Mouse (Mus musculus): Measurements from ENCODE around the gene Prcd. TPM values are rescaled to one million over a fixed set of nuclear protein-coding genes. Genes with fewer than 3 reads are reported as not detected.

The Prcd gene
- polyA plus RNA-seq, 1 experiment from 2014 or later = 1.1 TPM

DNA sequence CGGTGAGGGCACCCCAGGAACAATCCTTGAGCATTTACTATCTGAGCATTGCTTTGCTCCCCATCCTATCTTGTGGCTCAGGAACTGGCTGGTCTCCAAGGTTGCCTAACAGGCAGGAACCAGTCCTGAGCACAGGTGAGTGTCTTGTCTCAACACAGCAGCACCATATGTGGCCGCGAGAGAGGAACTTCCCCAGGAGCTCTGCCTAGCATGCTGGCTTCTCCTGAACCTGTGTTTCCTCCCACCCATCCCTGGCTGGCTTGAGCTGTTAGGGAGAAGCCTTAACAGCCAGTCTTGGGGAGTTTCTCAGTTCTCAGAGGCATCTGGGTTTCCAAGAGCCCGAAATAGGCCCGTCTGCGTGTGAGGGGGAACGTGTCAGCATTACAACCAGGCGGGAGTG is 2.0 kb upstream of the Prcd start:
- Histone ChIP-seq H3K9me3 (ENCODE audit: control insufficient read depth, low read length) (no peaks in the 10 kb centered on the region), H3K27ac (ENCODE audit: low read depth, low read length) (no peak overlapping the region), H3K27me3 (ENCODE audit: control insufficient read depth, insufficient read depth, low read length) (peaks cover 23% of the 10 kb centered on the region), H3K36me3 (ENCODE audit: control insufficient read depth, insufficient read depth, low read length) (no peaks in the 10 kb centered on the region), H3K4me2 (replicated peaks; ENCODE audit: low read depth, low read length) (no peak overlapping the region), H3K9ac (ENCODE audit: low read depth, low read length) (no peak overlapping the region), H3K4me3 (ENCODE audit: low read length) (no peak overlapping the region), H3K4me1 (ENCODE audit: control insufficient read depth, insufficient read depth, low read length) (peaks cover 35% of the 10 kb centered on the region)
- 80% methylated on average over 8 of the region's 8 CpGs for WGBS
- no peak for ATAC-seq (ENCODE audit: low FRiP score, low TSS enrichment)

- H3K4me1 ChIP-seq (ENCODE audit: control insufficient read depth, insufficient read depth, low read length) = peaks cover 33% of the 10 kb centered on the region
Measured at GRCm38 (mm10) chr11:116652330-116653098, 820 bp upstream of the Prcd start.

DNA sequence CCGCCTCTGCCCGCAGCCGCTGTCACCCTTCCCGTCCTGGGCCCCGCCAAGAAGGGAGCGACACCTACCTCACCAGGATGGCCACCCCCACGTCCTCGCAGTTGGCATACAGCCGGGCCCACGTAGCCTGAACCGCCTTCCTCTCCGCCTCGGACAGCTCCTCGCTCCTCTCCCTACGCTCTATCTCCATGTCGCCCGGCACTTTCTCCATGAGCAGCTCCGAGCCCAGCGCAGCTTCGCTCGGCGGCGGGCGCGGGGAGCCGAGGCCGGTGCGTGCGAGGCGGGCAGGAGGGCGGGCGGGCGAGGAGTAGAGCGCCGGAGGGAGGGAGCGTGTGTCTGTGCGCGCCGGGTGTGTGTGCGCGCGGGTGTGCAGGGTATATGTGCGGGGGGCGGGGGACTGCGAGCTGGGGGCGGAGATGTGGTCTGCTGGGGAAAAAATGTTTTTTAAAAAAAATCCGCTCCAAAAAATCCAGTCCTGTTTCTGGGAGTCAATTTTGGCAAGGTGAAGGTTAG is 431 bp downstream of the Prcd start:
- peak overlapping the region; percentile 66 for H3K9ac ChIP-seq (ENCODE audit: low read depth, low read length)
- peaks cover 24% of the 10 kb centered on the region for H3K4me1 ChIP-seq (ENCODE audit: control insufficient read depth, insufficient read depth, low read length)
- ATAC-seq (ENCODE audit: low FRiP score, low TSS enrichment) = 0 out of 2 replicates have a peak, but pooled peaks have one; percentile 6
- no peaks in the 10 kb centered on the region for H3K9me3 ChIP-seq (ENCODE audit: control insufficient read depth, low read length)
- H3K27ac ChIP-seq (ENCODE audit: low read depth, low read length) = no peak overlapping the region
- peak overlapping the region; percentile 97 for H3K4me2 ChIP-seq (replicated peaks; ENCODE audit: low read depth, low read length)
- H3K4me3 ChIP-seq (ENCODE audit: low read length) = peak overlapping the region; percentile 54
- under 1% methylated on average over 46 of the region's 47 CpGs for WGBS
- peaks cover 23% of the 10 kb centered on the region for H3K27me3 ChIP-seq (ENCODE audit: control insufficient read depth, insufficient read depth, low read length)
- H3K36me3 ChIP-seq (ENCODE audit: control insufficient read depth, insufficient read depth, low read length) = no peaks in the 10 kb centered on the region

More at GRCm38 (mm10) chr11:116652330-116653098, 820 bp upstream of the Prcd start:
- peaks cover 23% of the 10 kb centered on the region for H3K27me3 ChIP-seq (ENCODE audit: control insufficient read depth, insufficient read depth, low read length)
- no peaks in the 10 kb centered on the region for H3K9me3 ChIP-seq (ENCODE audit: control insufficient read depth, low read length)
- ATAC-seq (ENCODE audit: low FRiP score, low TSS enrichment) = no peak
- no peak overlapping the region for H3K27ac ChIP-seq (ENCODE audit: low read depth, low read length)
- H3K4me2 ChIP-seq (replicated peaks; ENCODE audit: low read depth, low read length) = peak overlapping the region; percentile 97
- no peaks in the 10 kb centered on the region for H3K36me3 ChIP-seq (ENCODE audit: control insufficient read depth, insufficient read depth, low read length)
- H3K4me3 ChIP-seq (ENCODE audit: low read length) = peak overlapping the region; percentile 54
- H3K9ac ChIP-seq (ENCODE audit: low read depth, low read length) = no peak overlapping the region
- 59% methylated on average over 25 of the region's 25 CpGs for WGBS

- peaks cover 23% of the 10 kb centered on the region for H3K27me3 ChIP-seq (ENCODE audit: control insufficient read depth, insufficient read depth, low read length)
- H3K27ac ChIP-seq (ENCODE audit: low read depth, low read length) = no peak within 1 kb of the TSS
- WGBS = 4% methylated on average over 28 of the region's 28 CpGs
- H3K4me1 ChIP-seq (ENCODE audit: control insufficient read depth, insufficient read depth, low read length) = peaks cover 20% of the 10 kb centered on the region; the same call in 1 of the 2 replicates
- H3K4me3 ChIP-seq (ENCODE audit: low read length) = peak within 1 kb of the TSS; percentile 54
- H3K9me3 ChIP-seq (ENCODE audit: control insufficient read depth, low read length) = no peaks in the 10 kb centered on the region
- peak within 1 kb of the TSS; percentile 66 for H3K9ac ChIP-seq (ENCODE audit: low read depth, low read length)
- no peaks in the 10 kb centered on the region for H3K36me3 ChIP-seq (ENCODE audit: control insufficient read depth, insufficient read depth, low read length)
- ATAC-seq (ENCODE audit: low FRiP score, low TSS enrichment) = no peak
- H3K4me2 ChIP-seq (replicated peaks; ENCODE audit: low read depth, low read length) = peak within 1 kb of the TSS; percentile 97
Measured at GRCm38 (mm10) chr11:116654255-116654821, 1.0 kb downstream of the Prcd start, which contains the start of gene Cygb. Cygb (minus strand) TSS chr11:116654313.

GRCm38 (mm10) chr11:116656348-116657191 is 3.2 kb downstream of the Prcd start:
- Histone ChIP-seq H3K9me3 (ENCODE audit: control insufficient read depth, low read length) (no peaks in the 10 kb centered on the region), H3K36me3 (ENCODE audit: control insufficient read depth, insufficient read depth, low read length) (no peaks in the 10 kb centered on the region), H3K27me3 (ENCODE audit: control insufficient read depth, insufficient read depth, low read length) (peaks cover 23% of the 10 kb centered on the region), H3K27ac (ENCODE audit: low read depth, low read length) (no peak overlapping the region; the same call in 1 of the 2 replicates), H3K9ac (ENCODE audit: low read depth, low read length) (no peak overlapping the region), H3K4me1 (ENCODE audit: control insufficient read depth, insufficient read depth, low read length) (peaks cover 28% of the 10 kb centered on the region; the same call in 1 of the 2 replicates), H3K4me3 (ENCODE audit: low read length) (no peak overlapping the region), H3K4me2 (replicated peaks; ENCODE audit: low read depth, low read length) (no peak overlapping the region)
- WGBS = 76% methylated on average over 16 of the region's 16 CpGs
- no peak for ATAC-seq (ENCODE audit: low FRiP score, low TSS enrichment)

DNA sequence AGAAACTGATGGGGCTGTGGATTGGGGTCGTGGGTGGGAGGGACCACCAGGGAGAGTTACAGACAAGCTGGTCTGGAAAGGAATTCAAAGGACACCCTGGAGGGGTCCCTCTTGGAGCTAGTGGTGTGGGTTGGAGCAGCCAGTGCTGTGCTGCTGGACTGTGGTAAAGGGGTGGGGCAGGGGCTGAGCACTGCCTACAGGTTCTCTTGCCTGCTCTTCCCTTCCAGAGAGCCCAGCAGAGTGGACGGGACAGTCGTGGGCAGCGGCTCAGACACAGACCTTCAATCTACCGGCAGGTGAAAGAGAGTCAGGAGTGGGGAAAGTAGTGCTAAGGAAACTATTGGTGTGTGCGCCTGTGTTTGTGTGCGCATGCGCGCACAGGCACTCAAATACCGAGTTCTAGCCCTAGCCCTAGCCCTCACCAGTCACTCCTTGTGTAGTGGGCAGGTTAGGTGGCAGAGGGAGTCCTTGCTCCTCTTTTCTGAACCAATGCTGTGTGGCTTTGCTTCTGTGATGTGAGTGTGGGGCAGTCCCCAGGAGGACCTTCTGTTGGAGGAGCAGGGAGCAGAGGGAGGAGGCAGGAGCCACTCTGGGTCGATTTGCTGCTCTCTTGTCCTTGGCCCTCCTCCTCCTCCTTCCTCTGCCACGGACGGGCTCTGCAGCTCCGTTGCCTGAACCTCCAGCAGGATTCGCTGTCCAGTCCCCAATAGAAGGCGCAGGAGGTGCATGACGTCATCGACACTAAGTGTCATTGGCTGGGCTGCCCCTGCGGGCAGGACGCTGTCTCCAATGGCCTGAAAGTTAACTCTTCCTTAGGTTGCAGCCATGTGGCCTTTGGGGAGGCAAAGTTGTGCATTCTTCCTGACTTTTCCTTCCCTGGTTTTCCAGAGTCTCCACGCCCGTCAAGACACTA is 4.2 kb downstream of the Prcd start:
- Histone ChIP-seq H3K9ac (ENCODE audit: low read depth, low read length) (peak overlapping the region; percentile 38; the same call in 1 of the 2 replicates), H3K27me3 (ENCODE audit: control insufficient read depth, insufficient read depth, low read length) (peaks cover 20% of the 10 kb centered on the region), H3K4me2 (replicated peaks; ENCODE audit: low read depth, low read length) (peak overlapping the region; percentile 41), H3K4me3 (ENCODE audit: low read length) (peak overlapping the region; percentile 28), H3K4me1 (ENCODE audit: control insufficient read depth, insufficient read depth, low read length) (peaks cover 32% of the 10 kb centered on the region; the same call in 1 of the 2 replicates), H3K27ac (ENCODE audit: low read depth, low read length) (peak overlapping the region; percentile 83), H3K9me3 (ENCODE audit: control insufficient read depth, low read length) (no peaks in the 10 kb centered on the region), H3K36me3 (ENCODE audit: control insufficient read depth, insufficient read depth, low read length) (no peaks in the 10 kb centered on the region)
- 12% methylated on average over 22 of the region's 22 CpGs for WGBS
- peak; percentile 90 for ATAC-seq (ENCODE audit: low FRiP score, low TSS enrichment)

GRCm38 (mm10) chr11:116658238-116658637 is 4.9 kb downstream of the Prcd start:
- Histone ChIP-seq H3K4me2 (replicated peaks; ENCODE audit: low read depth, low read length) (no peak overlapping the region), H3K36me3 (ENCODE audit: control insufficient read depth, insufficient read depth, low read length) (no peaks in the 10 kb centered on the region), H3K27me3 (ENCODE audit: control insufficient read depth, insufficient read depth, low read length) (peaks cover 14% of the 10 kb centered on the region; the same call in 1 of the 2 replicates), H3K27ac (ENCODE audit: low read depth, low read length) (peak overlapping the region; percentile 71), H3K4me1 (ENCODE audit: control insufficient read depth, insufficient read depth, low read length) (peaks cover 38% of the 10 kb centered on the region; the same call in 1 of the 2 replicates), H3K4me3 (ENCODE audit: low read length) (no peak overlapping the region), H3K9me3 (ENCODE audit: control insufficient read depth, low read length) (no peaks in the 10 kb centered on the region), H3K9ac (ENCODE audit: low read depth, low read length) (peak overlapping the region; percentile 19; the same call in 1 of the 2 replicates)
- WGBS = 54% methylated on average over 10 of the region's 10 CpGs
- peak; percentile 17 for ATAC-seq (ENCODE audit: low FRiP score, low TSS enrichment)
